Mouse (Mus musculus) hindbrain, embryonic 10.5 days (tissue): ENCODE results near the gene Ctsw. TPM values are rescaled to one million over a fixed set of nuclear protein-coding genes. Genes with fewer than 3 reads are reported as not detected.
A peak's percentile ranks its signal among the peaks of the same experiment; 100 is the strongest.

ENCODE experiments used
- DNase-seq: peaks from one replicate; pipeline ENCODE4 v3.0.0-alpha.2; 2017; ENCODE audit warnings: low spot score
- H3K27ac ChIP-seq: fragments of 300-500 bp; sonication (generic); 2 replicates; pipeline ENCODE4 v1.5.1; 2016; ENCODE audit warnings: mild to moderate bottlenecking, moderate library complexity
- H3K27me3 ChIP-seq: fragments of 300-500 bp; sonication (generic); 2 replicates; pipeline ENCODE4 v1.6.1; 2016; ENCODE audit warnings: mild to moderate bottlenecking; ENCODE audit not compliant: poor library complexity, insufficient read depth, severe bottlenecking
- H3K36me3 ChIP-seq: fragments of 300-500 bp; sonication (generic); 2 replicates; pipeline ENCODE4 v1.6.1; 2016; ENCODE audit warnings: mild to moderate bottlenecking, moderate library complexity
- H3K4me1 ChIP-seq: fragments of 300-500 bp; sonication (generic); replicated peaks from 2 replicates; pipeline ENCODE4 v1.6.1; 2016; ENCODE audit warnings: mild to moderate bottlenecking
- H3K4me3 ChIP-seq: fragments of 300-500 bp; sonication (generic); 2 replicates; pipeline ENCODE4 v1.5.1; 2016; ENCODE audit warnings: mild to moderate bottlenecking, moderate library complexity
- H3K9me3 ChIP-seq: fragments of 300-500 bp; sonication (generic); 2 replicates; pipeline ENCODE4 v1.6.1; 2016; ENCODE audit warnings: mild to moderate bottlenecking, moderate library complexity
- WGBS: fragments of 180-500 bp; shearing (Covaris S2); methylation state at CpG from one replicate; pipeline ENCODE4 v1.1.7; 2016; 5-methylcytosine and 5-hydroxymethylcytosine counted together
- polyA plus RNA-seq: library from polyadenylated mRNA; unstranded; fragments of >200 nt; fragmentation: Nextera tagmentation; extraction: Ambion mirVana; gene quantifications from 2 replicates; pipeline ENCODE4 v1.2.1, GENCODE M21; 2016

Gene Ctsw
- polyA plus RNA-seq, 1 experiment from 2014 or later = 3.0 TPM

GRCm38 (mm10) chr19:5456241-5456921 is 11.9 kb downstream of the Ctsw start:
- no peaks in the 10 kb centered on the region for H3K9me3 ChIP-seq
- WGBS = 4% methylated on average over 26 of the region's 26 CpGs
- peaks cover 27% of the 10 kb centered on the region for H3K27me3 ChIP-seq
- peak overlapping the region; percentile 92 for H3K4me3 ChIP-seq
- H3K27ac ChIP-seq = peak overlapping the region; percentile 93
- peaks cover 16% of the 10 kb centered on the region for H3K36me3 ChIP-seq
- H3K4me1 ChIP-seq = peaks cover 52% of the 10 kb centered on the region
- DNase-seq = no peak

DNA sequence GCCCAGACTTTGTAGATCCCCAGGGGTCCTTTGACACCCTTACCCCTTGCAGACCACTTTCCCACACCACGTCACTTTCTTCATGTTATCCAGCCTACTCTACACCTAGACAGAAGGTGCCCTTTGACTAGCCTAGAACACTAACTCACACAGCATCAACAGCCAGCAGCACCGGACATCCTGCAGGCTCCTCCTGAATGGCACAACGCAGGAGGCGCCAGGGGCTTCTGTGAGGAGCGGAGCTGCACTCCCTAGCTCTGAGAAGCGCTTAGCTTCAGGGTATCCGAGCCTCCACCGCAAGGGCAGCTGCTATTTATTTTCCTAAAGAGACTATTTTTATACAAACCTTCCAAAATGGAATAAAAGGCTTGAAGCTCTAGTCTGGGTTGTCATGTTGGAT is 12.7 kb downstream of the Ctsw start:
- Histone ChIP-seq H3K9me3 (no peaks in the 10 kb centered on the region), H3K27ac (0 out of 2 replicates have a peak overlapping the region, but pooled peaks have one; percentile 93), H3K4me1 (peaks cover 46% of the 10 kb centered on the region), H3K36me3 (peaks cover 16% of the 10 kb centered on the region), H3K27me3 (peaks cover 36% of the 10 kb centered on the region), H3K4me3 (peak overlapping the region; percentile 92)
- WGBS = 64% methylated on average over 8 of the region's 8 CpGs
- no peak for DNase-seq

DNA sequence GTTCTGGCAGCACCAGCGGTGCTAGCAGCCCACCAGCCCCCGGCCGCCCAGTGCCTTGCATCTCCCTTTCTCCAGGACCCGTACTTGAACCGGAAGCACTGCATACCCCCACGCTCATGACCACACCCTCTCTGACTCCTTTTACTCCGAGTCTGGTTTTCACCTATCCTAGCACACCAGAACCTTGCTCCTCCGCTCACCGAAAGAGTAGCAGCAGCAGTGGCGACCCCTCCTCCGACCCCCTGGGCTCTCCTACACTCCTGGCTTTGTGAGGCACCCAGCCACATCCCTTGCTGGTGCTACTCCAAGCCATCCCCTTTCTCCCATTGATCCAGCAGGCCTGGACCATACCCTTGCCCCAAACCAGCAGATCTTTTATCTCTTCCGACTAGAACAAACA is 13.3 kb downstream of the Ctsw start:
- Histone ChIP-seq H3K27me3 (peaks cover 41% of the 10 kb centered on the region), H3K9me3 (no peaks in the 10 kb centered on the region), H3K27ac (no peak overlapping the region), H3K4me3 (peak overlapping the region; percentile 92; the same call in 1 of the 2 replicates), H3K36me3 (peaks cover 16% of the 10 kb centered on the region), H3K4me1 (peaks cover 44% of the 10 kb centered on the region)
- DNase-seq = no peak
- 88% methylated on average over 12 of the region's 12 CpGs for WGBS

DNA sequence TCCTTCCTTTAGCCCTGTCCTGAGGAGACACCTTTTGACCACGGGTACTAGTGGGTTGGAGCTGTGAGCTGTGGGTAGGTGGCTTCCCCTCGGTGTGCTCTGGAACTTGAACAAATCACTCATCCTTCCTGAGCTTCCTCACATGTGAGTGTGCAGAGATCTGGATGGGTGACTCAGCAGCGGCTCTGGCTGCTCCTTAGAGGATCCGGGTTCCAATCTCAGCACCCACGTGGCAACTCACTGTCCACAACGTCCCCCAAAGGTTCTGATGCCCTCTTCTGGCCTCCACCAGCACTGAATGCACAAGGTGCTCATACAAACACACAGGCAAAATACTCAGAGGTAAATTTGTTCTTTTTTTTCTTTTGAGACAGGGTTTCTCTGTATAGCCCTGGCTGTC is 16.5 kb downstream of the Ctsw start:
- Histone ChIP-seq H3K9me3 (peaks cover 6% of the 10 kb centered on the region), H3K36me3 (peaks cover 16% of the 10 kb centered on the region), H3K4me1 (peaks cover 45% of the 10 kb centered on the region), H3K4me3 (no peak overlapping the region), H3K27ac (no peak overlapping the region), H3K27me3 (peaks cover 57% of the 10 kb centered on the region)
- 80% methylated on average over 6 of the region's 6 CpGs for WGBS
- DNase-seq = no peak

DNA sequence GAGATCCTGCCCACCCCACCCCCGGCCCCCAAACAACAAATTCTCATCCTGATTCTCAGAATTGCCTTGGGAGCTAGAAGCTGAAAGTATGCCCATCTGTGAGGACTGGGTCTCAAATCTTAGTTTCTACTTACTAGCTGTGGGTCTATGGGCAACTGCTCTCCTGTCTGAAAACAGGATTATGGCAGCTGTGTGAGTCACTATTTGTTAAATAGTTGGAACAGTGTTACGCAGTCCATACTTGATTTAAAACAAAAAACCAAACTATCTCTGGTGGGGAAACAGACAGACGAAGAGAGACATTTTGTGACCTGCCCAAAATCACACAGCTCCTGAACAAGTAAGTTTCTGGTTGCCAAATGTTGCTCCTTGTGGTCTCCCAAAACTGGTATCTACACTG is 18.6 kb downstream of the Ctsw start:
- DNase-seq = no peak
- peaks cover 72% of the 10 kb centered on the region for H3K27me3 ChIP-seq
- H3K4me3 ChIP-seq = no peak overlapping the region
- H3K27ac ChIP-seq = no peak overlapping the region
- peaks cover 6% of the 10 kb centered on the region for H3K9me3 ChIP-seq
- H3K36me3 ChIP-seq = peaks cover 11% of the 10 kb centered on the region
- peaks cover 28% of the 10 kb centered on the region for H3K4me1 ChIP-seq
- WGBS = 89% methylated on average over 3 of the region's 3 CpGs

DNA sequence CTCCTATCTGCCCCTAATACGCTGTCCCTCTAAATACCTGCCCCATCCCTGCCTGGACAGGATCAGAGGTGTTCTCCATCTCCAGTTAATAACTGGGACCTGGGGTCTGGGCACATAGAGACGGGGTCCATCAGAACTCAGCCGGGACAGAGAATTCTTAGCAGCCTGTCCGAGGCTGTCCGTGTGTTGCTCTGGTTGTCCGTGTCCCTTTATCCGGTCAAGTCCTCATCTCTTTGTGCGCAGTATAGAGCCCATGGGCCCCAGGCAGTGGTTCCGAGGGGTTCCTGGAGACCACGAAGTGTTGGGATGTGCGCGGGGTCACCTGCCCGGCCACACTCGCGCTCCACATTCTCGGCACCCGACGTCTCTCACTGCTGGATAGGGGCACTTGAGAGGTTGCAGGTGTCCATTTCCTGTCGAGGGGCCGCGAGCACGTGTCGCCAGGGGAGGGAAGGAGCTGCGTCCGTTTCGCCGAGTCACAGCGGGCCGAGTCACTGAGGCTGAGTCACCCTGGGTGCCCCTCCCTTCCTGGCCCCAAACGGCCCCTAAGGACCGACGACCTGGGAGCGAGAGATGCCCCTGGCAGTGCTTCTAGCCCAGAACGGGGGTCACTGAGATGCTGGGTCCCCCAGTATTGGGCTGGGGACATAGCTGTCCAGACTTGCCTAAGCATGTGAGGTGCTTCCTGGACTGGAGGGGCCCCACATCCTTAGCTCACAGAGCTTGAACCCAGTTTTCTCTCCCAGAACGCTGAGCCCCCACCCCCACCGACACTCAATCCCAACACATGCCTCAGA is 19.8 kb downstream of the Ctsw start:
- Histone ChIP-seq H3K4me3 (peak overlapping the region; percentile 62), H3K27me3 (peaks cover 83% of the 10 kb centered on the region), H3K36me3 (0 out of 2 replicates have a peak, but pooled peaks cover under 1% of the 10 kb centered on the region), H3K9me3 (peaks cover 6% of the 10 kb centered on the region), H3K4me1 (peaks cover 24% of the 10 kb centered on the region), H3K27ac (no peak overlapping the region)
- WGBS = 7% methylated on average over 36 of the region's 36 CpGs
- no peak for DNase-seq

DNA sequence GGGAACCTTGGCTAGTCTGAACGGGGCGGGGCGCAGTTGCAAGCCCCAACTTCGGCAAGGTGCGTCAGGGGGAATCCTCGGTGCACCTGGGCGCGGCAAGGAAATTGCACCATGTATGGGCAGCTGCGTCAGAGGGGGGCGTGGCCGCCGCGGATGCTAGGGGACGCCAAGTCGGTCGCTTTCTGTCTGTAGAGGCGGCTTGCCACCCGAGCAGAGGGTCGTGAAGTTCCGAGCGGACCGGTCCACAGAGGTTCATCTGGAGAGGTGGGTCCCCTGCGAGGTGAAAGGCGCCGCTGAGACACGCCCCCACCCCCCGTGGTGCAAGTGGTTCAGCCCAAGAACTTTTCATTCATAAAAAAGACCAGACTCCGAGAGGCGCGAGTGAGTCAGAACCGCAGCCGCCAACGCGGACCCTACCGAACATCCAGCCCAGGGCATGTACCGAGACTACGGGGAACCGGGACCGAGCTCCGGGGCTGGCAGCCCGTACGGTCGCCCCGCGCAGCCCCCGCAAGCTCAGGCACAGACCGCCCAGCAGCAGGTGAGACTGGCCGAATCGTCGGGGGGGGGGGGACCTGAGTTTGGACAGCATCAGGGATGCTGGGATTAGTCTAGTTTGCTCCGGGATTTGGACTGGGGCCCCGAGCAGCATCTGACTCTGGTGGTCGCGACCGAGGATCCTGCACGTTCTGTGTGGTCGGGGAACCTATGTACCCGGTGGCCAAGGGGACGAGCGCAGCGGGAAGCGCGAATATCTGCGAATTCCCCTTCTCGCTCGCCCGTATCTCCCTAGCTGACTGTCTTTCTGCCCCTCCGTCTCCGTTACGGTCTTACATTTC is 20.6 kb downstream of the Ctsw start, which contains the start of gene Fosl1:
Gene Fosl1 (plus strand): TSS at position 33 of the 839 bp plus-strand sequence.
- Histone ChIP-seq H3K27ac (no peak within 1 kb of the TSS), H3K36me3 (no peaks in the 10 kb centered on the region), H3K4me1 (peaks cover 24% of the 10 kb centered on the region), H3K4me3 (peak within 1 kb of the TSS; percentile 62), H3K27me3 (peaks cover 83% of the 10 kb centered on the region), H3K9me3 (peaks cover 6% of the 10 kb centered on the region)
- 2% methylated on average over 70 of the region's 70 CpGs for WGBS
- peak; percentile 62 for DNase-seq

DNA sequence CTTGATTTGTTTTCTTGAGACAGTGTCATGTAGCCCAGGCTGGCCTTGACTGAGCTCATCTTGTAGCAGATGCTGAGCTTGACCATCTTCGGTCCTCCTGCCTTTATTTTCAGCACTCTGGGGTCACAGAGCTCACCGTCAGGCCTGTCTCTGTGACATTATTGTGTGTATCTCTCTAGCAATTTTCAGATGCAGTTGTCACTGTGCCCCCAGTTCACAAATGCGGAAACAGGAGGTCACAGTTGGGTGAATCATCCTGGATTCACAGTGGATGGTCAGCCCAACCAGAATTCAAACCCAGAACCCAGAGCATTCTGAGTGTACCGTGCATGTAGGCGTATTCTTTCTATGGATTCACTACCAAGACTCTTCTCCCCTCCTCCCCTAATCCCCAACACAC is 22.6 kb downstream of the Ctsw start:
- peaks cover 72% of the 10 kb centered on the region for H3K27me3 ChIP-seq
- no peak overlapping the region for H3K4me3 ChIP-seq
- H3K36me3 ChIP-seq = no peaks in the 10 kb centered on the region
- H3K9me3 ChIP-seq = peaks cover 6% of the 10 kb centered on the region
- WGBS = 87% methylated on average over 5 of the region's 5 CpGs
- peaks cover 24% of the 10 kb centered on the region for H3K4me1 ChIP-seq
- no peak for DNase-seq
- H3K27ac ChIP-seq = no peak overlapping the region

- Histone ChIP-seq H3K4me1 (peaks cover 24% of the 10 kb centered on the region), H3K9me3 (peaks cover 12% of the 10 kb centered on the region), H3K27ac (no peak overlapping the region), H3K36me3 (no peaks in the 10 kb centered on the region), H3K27me3 (peaks cover 64% of the 10 kb centered on the region), H3K4me3 (no peak overlapping the region)
- no peak for DNase-seq
- WGBS = 33% methylated on average over 7 of the region's 7 CpGs
These were observed 23.4 kb downstream of the Ctsw start for GRCm38 (mm10) chr19:5444954-5445353.

- WGBS = 71% methylated on average over 9 of the region's 9 CpGs
- no peak overlapping the region for H3K27ac ChIP-seq
- peaks cover 59% of the 10 kb centered on the region for H3K27me3 ChIP-seq
- H3K9me3 ChIP-seq = peaks cover 15% of the 10 kb centered on the region
- DNase-seq = no peak
- no peaks in the 10 kb centered on the region for H3K36me3 ChIP-seq
- no peak overlapping the region for H3K4me3 ChIP-seq
- H3K4me1 ChIP-seq = peaks cover 24% of the 10 kb centered on the region
These were observed 23.9 kb downstream of the Ctsw start for GRCm38 (mm10) chr19:5444371-5444908.

GRCm38 (mm10) chr19:5433951-5434350 is 34.4 kb downstream of the Ctsw start:
- 0 out of 2 replicates have a peak, but pooled peaks cover 5% of the 10 kb centered on the region for H3K27me3 ChIP-seq
- peaks cover 21% of the 10 kb centered on the region for H3K4me1 ChIP-seq
- 75% methylated on average over 7 of the region's 7 CpGs for WGBS
- DNase-seq = no peak
- H3K36me3 ChIP-seq = no peaks in the 10 kb centered on the region
- no peaks in the 10 kb centered on the region for H3K9me3 ChIP-seq
- peak overlapping the region; percentile 47; the same call in 1 of the 2 replicates for H3K4me3 ChIP-seq
- H3K27ac ChIP-seq = peak overlapping the region; percentile 87
